Mouse (Mus musculus) cerebellum, adult (tissue): ENCODE measurements around the gene Cpne4.
A peak's percentile ranks its signal among the peaks of the same experiment; 100 is the strongest.

ENCODE experiments used
- ATAC-seq: cut with Nextera tagmentation; 2 replicates; pipeline ENCODE4 v1.9.2; 2017; ENCODE audit warnings: mild to moderate bottlenecking, moderate library complexity, mixed read lengths; ENCODE audit not compliant: insufficient number of reproducible peaks, low FRiP score, low TSS enrichment

Gene Cpne4

DNA sequence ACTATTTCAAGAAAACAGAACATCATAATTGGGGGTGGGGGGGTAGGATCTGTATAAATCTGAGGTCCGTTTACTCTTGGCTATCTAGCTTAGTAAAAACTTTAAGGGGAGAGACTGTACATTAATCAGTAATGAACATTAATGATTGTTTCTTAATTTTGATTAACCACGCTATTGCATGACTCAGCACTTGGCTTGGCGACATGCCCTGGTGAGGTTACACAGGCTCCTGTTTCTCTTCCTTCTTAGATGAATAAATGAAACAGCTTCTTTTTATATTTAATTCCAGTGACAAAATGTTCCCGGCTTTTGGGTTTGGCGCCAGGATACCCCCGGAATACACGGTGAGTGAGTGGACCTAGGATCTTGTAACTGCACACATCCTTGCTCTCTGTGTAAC, 471.1 kb downstream of the Cpne4 start:
- no peak for ATAC-seq

DNA sequence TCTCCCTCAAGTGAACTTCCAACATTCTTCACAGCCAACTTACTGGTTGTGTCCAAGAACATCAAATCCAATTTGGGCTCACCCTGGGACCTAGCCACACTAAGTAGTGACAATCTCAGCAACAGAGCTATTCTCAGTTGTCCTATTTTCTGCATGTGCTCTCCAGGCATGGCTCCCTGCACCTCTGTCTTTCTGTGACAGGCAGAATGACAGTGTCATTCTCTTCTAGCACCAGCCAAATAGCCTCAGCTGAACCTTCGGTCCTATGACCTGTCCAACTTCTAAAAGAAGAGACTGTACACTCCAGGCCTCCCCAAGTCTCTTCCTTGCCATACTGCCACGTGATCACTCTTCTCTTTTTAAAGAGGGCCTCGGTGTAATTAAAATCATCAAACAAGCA, 481.2 kb downstream of the Cpne4 start:
- ATAC-seq: no peak

DNA sequence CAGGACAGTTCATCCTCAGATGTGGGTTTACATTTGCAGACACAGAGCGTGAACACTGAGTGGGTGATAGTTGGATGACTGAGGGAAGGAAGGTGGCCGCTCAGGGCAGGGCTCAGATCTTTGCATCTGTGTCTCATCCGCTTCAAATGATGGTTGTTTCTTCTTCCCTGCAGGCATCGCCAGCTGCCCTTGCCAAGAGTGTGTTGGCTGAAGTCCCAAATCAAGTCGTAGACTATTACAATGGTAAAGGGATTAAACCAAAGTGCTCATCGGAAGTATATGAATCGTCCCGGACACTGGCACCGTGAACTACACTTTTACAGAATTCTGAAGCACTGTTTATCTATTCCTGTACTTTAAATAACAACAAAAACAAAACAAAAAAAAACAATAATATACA, 485.5 kb downstream of the Cpne4 start:
- no peak for ATAC-seq

DNA sequence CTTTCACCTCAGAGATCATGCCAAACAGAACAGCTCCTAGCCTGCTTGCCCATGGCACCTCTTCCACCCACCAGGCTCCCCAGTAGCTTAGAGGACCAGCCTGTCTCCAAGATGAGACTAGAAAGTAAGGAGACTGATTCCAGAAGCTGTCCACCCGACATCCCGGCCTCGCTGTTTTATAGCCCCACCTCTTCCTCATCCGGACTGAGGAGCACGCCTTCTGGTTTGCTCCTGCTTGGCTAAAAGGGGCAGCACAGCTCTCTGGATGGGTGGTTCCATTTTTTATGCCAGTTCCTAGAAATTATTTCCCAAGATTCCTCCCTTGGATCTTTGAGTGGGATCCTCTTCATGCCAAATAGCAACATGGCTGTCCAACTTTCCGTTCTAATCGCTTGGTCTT, 486.6 kb downstream of the Cpne4 start:
- no peak for ATAC-seq

DNA sequence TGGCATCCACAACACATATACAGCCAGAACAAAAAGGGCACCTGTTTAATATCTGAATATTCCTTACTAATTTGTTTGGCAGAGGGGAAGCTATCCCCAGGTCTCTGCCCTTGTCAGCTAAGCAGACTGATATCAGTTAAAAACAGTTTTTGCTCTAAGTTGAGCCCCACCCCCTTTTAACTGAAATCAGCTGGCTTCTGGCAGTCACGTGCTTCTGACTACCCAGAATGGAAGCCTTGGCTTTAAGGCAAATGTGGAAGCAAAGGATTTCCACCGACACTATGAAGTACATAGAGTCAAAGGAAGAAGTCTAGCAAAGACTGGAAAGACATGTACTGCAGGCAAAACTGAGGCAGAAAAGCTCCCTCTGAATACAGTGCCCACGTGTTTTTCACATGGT, 490.8 kb downstream of the Cpne4 start:
- no peak for ATAC-seq

DNA sequence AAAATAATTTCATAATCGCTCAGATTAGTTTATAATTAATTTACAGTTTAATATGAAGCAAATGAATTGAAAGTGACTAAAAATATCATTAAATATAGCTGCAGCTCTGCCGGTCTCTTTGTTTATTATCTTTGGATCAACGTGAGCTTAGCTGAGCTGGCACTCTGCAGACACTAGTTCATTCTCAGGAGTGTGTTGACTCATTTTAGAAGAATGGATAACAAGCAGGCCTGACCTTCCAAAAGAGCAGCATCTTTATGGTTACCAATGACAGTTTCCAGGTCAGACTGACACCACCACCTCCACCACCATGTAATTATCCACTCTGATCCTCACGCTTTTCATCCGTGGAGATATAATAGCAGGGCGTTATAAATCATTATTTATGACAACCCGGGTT, 498.9 kb downstream of the Cpne4 start:
- ATAC-seq: no peak

DNA sequence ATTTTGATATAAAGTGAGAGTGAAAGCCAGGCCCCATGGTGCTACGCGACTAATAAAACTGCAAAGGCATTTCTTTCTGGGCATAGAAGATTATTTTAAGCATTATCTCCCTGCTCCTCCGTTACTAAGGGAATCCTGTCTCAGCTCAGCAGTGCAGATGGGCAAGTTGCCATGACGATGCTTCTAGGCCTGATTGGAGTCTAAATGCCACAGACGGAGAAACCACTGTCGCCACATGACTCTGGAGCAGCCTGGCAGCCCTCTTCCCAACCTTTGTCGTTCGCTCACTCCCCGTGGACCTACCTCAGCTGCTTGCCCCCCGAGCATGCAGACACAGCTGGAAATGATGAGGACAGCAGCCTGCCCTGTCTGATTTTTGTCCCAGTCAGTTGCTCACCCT, 501.3 kb downstream of the Cpne4 start:
- no peak for ATAC-seq

DNA sequence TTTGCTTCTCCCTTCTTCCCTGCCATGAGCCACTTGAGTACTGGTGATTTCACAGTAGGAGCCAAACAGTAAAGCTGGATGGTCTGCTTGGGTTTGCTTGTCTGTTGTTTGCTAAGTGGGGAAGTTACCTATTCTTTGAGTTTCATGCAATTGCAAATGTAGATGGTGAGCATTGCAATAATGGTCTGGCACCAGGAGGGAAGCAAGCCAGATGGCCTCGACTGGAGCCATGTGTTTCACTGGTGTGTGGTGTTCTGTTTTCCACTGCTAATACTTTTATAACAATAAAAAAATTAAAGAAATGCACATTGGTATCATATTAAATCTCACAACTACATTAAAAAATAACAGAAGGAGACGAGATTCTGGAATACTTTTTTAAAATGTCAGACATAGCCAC, 502.6 kb downstream of the Cpne4 start:
- ATAC-seq: no peak

DNA sequence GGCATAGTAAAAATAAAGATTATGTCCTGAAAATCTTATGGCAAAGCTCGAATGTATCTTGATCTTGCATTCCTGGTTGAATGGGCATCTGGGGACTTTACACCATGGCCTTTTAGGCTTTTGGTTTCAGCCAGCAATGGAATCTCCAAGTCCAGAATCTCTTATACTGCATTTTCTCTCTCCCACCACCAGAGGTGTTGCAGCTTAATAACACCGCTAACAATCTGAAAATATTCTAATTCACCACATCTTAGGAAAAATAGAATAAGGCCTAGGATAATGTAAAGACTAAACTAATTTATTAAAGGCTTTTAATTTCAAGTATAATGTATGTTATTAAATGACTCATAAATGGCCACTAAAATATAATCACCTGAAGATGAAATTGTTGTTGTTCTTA, 503.2 kb downstream of the Cpne4 start:
- no peak for ATAC-seq

DNA sequence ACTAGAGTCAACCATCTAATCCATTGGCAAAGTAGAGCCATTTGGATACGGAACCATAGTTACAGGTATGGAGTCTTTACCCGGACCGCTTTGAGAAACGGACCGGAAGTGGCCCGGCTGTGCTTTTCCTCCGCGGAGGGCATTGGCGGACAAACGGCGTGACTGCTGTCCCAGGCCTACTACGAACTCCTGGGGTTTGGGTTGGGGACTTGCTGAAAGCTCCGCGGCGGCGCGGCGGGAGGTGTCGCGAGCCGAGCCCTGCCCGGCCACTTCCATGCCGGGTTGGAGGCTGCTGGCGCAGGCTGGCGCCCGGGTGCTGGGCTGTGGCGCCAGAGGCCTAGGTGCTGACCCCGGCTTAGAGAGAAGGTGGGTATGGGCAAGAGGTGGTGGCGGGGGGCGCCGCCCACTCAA, 506.1 kb downstream of the Cpne4 start, which contains the start of gene Mrpl3:
TSS of gene Mrpl3 (plus strand) at position 93 of the 411 bp plus-strand sequence.
- ATAC-seq: peak; percentile 75

DNA sequence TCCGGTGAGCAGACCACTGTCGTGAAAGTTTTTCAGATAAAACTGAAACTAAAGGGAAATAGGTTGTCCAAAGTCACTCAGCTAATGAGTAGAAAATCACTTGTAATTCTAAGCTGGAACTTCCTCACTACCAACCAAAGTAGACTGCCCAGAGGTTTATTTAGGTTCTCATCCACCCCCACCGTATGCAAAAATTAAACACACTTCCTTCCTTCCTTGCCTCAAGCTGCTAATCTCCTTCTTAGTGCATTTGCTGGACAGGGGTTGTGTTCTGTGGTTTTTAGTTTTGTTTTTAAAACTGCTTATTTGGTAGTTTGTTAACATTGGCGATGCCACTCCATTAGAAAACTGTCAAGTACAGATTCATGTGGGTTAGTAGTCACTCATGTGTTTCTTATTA, 506.7 kb downstream of the Cpne4 start:
- no peak for ATAC-seq

DNA sequence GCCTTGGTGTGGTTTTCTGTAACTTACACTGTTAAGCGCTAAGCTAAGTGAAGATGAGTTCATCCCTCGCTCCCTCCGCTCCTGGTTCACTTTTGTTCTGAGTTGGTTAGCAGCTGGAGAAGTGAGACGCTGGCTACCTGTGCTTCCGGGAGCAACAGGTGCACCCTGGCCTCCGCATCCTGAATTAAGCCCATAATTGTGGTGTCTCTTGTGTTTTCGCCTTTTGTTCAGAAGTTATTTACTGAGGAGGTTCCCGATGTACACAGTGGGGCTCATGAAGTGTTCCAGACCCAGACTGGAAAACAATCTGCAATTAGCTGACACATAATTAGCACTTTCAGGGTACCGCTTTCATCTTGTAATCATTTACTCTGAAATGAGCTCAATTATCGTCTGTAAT, 522.0 kb downstream of the Cpne4 start:
- ATAC-seq: no peak

DNA sequence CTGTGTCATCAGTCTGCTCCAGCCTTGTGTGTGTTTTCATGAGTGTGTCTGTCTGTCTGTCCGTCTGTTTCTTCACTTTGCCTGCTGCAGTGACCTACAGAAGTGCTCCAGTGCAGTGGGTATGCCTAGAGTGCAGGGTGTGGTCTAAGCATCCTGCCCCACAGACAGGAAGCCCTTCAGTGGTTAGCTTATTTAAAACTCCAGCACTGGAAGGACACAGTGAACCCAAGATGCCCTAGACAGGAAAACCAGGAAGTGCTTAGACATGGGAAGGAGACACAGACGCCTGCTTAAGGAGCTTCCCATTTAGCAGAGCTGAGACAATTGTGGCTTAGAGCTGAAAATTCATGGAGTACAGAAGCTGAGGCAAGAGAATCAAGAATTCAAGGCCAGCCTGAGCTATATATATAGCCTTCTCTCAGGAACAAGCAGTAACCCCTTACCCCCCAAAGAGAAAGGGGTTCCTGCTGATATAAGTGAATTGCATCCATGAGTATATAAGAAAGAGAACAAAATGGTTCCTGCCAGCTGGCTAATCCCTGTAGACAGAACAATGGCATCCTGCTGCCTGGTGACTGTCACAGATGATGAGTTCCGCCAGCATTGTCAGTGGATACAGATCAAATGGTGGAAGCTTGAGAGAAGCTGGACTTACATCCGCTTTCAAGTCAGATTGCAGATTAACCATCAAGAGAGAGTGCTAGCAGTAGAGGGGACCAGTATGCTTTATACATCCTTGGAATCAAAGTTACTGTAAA, 526.1 kb downstream of the Cpne4 start:
- ATAC-seq: no peak

DNA sequence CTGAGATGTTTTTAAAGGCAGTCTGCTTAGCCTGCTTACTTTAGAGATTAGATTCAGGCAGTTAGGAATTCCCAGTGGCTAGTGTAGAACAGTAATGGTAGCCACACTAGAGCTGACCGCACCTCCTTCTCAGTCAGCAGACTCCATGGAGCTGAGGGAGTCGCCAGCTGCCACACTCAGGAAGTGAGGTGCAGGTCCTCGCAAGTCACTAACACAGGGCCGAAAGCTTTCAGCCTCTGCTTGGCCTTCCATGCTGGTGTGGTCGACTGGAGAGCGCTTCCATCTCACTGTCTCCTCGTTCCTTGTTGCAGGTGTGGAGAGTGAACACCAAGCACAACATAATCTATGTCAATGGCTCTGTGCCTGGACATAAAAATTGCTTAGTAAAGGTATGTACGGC, 527.8 kb downstream of the Cpne4 start:
- no peak for ATAC-seq

DNA sequence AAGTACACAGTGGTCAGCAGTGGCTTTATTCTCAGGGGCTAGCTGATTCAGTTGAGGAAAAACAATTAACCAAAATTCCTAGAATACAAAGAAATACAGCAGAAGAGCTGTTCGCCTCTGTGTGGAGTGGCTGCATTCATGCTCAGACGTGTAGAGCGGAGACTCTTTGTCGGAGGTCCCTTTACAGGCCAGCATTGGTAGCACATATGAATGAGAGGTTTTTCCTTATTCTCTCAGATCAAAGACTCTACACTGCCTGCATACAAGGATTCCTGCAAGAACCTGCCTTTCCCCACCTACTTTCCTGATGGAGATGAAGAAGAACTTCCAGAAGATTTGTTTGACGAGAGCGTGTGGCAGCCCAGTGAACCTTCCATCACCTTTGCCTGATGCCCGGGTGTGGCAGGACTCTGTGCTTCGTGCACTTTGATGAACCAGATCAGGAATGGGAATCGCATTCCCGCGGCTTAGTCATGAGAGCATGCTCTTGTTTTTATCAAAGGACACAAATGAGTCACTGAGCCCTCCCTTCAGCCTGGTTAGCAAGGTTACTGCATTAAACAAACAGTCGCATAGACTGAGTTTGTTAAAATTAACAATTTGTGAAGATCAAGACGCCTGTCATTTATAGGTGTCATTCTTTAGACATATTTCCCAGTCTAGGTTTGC, 529.8 kb downstream of the Cpne4 start:
- ATAC-seq: no peak

DNA sequence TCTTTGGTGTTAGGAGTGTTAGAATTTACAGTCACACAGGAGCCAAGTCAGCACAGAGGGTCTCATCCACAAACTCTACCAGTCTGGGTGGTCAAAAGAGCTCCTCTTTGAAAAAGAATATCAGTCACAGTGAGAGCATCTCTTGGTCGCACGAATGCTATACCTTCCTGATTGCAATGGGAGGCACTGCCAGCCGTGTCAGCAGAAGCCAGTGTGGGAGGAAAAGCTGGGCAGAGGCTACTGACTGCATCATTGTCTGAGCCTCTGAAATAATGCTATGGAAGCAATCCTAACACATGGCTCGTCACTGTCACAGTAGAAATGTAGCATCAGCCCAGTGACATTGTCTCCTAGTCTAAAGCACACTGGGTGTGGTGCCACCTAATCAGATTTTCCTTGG, 531.4 kb downstream of the Cpne4 start:
- ATAC-seq: no peak

DNA sequence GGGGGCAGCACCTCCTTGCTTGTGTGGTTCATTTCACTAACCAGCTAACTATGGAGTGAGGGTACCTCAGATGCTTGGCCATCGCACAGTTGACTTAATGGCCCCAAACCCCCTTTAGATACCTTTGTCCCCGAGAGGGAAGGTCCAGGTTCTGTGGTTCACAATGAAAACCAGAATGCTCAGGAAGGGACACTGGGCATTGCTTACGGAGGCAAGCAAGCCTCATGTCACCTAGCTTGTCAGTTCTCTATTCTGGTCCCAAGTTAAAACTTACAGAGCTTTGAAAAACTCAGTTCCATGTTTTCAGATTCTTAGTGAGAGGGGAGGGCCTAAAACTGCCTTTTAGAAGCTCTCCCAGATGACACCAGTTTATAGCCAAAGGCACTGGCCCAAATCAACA, 533.2 kb downstream of the Cpne4 start:
- no peak for ATAC-seq
